Mouse (Mus musculus) brain, embryonic 14.5 days (tissue): ENCODE results near the gene Zfp672.
A peak's percentile ranks its signal among the peaks of the same experiment; 100 is the strongest.

Experiments
- CTCF ChIP-seq: fragments of 200-500 bp; IDR thresholded peaks from 2 replicates; pipeline ENCODE4 v1.5.1; 2012; ENCODE audit warnings: inconsistent platforms, mild to moderate bottlenecking, moderate library complexity, borderline replicate concordance; ENCODE audit not compliant: insufficient read depth, insufficient read length; ENCODE audit errors: extremely low read depth
- POLR2A ChIP-seq: fragments of 200-500 bp; IDR thresholded peaks from 2 replicates; pipeline ENCODE4 v1.6.1; 2012; ENCODE audit warnings: mild to moderate bottlenecking, inconsistent platforms, borderline replicate concordance; ENCODE audit not compliant: poor library complexity, insufficient read depth, insufficient read length, severe bottlenecking; ENCODE audit errors: extremely low read depth

DNA sequence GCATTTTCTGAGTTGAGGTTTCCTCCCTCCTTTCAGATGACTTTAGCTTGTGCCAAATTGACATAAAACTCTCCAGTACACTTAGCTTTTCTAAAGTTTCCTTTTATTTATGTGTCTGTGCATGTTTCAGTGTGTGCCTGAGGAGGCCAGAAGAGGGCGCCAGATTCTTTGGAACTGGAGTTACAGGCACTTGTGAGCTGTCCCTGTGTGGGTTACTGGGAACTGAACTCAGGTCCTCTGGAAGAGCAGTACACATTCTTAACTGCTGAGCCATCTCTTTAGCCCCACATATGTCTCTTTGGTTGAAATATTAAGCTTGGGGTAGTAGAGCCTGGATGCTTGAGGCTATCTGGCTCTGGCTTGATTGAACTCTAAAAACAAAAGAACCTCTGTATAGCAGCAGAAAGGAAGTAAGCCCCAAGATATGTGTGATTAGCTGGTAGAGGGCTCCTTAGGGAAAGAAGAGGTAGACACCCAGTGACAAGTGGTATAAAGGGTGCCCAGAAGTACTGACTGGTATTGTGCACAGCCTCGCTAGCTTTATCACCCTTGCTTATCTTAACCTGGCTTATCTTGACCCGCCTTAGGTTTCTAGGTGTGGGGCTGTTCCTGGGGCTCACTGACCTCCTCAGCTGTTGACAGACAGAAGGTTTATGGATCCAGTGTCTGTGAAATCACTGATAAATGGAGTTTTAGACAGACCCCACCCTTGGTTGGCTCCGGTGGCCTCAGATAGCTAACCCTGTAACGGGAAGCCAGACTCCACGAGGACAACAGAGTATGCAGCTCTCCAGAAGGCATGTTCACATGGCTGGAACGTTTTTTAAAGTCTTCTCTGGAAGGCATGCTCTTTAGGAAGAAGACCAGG lies 22.8 kb upstream of the Zfp672 start:
- TF ChIP-seq POLR2A = no peak
- TF ChIP-seq CTCF = peak; percentile 35; the same call in 1 of the 2 replicates
